Mouse (Mus musculus) testis, adult 2 months (tissue): Measurements from ENCODE around the gene Chrm4.

Source experiments
- CTCF ChIP-seq: fragments of 200-500 bp; IDR thresholded peaks from 2 replicates; pipeline ENCODE4 v1.5.1; 2012; ENCODE audit warnings: low read depth, mild to moderate bottlenecking, inconsistent platforms, low read length, moderate library complexity; ENCODE audit not compliant: control insufficient read depth, insufficient read depth, insufficient replicate concordance
- POLR2A ChIP-seq: fragments of 200-500 bp; IDR thresholded peaks from 2 replicates; pipeline ENCODE4 v1.6.1; 2012; ENCODE audit warnings: low read depth, mild to moderate bottlenecking, inconsistent platforms, low read length, moderate library complexity; ENCODE audit not compliant: control insufficient read depth

DNA sequence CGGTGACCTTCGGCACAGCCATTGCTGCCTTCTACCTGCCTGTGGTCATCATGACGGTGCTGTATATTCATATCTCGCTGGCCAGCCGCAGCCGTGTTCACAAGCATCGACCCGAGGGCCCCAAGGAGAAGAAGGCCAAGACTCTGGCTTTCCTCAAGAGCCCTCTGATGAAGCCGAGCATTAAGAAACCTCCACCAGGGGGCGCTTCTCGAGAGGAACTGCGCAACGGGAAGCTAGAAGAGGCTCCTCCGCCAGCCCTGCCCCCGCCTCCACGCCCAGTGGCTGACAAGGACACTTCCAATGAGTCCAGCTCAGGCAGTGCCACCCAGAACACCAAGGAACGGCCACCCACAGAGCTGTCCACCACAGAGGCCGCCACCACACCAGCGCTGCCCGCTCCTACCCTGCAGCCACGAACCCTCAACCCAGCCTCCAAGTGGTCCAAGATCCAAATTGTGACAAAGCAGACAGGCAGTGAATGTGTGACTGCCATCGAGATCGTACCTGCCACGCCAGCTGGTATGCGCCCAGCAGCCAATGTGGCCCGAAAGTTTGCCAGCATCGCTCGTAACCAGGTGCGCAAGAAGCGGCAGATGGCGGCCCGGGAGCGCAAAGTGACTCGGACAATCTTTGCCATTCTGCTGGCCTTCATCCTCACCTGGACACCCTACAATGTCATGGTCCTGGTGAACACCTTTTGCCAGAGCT, 931 bp downstream of the Chrm4 start:
- TF ChIP-seq CTCF (peak; percentile 55), POLR2A (no peak)
